Comparison of ENCODE assay signal across 8 mouse cellular contexts in the genomic region with DNA sequence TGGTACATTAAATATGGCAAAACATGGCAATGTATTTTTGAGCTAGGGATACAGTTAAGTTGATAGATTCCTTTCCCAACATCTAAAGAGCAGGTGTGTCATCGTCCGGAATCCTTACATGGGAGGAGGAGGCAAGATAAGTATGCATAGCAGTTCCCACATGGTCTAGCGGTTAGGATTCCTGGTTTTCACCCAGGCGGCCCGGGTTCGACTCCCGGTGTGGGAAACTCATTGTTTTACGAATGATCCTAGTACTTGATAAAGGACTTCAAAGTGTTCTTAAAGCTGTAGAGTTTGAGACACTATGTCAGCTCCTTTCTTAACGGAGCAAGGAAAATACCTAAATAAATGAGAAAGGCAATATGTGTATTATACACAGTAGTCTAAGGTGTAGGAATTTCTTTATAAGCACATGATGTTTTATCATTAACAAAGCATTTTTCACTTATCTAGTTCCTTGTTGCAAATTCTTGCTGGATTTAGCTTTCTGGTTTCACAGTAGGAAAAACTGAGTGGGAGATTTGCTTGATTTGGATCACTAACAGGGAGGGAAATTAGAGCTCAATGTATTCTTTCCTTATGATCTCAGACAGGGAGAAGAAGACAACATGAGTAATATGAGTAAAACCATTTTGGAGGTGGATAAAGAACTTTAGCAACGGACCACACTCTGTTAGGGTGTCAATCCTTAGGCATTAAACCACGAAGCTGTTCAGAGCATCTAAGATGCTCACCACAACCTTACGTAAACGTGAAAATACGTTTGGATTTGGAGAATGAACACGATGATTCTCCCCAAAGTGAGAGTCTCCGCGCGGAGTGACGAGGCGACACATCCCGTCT. TPM values are rescaled to one million over a fixed set of nuclear protein-coding genes. Genes with fewer than 3 reads are reported as not detected.
DNase-seq lines count a peak whose midpoint lies in the region; ATAC-seq lines count a peak whose summit lies in the region.

No protein-coding gene starts in this region.

- H3K36me3 ChIP-seq in embryonic facial prominence, embryonic 10.5 days (replicated peaks) = no peaks in the 10 kb centered on the region
- no peaks in the 10 kb centered on the region for H3K36me3 ChIP-seq in limb, embryonic 10.5 days
- H3K36me3 ChIP-seq in midbrain, embryonic 12.5 days = no peaks in the 10 kb centered on the region

- peak; percentile 27 to 40 for DNase-seq in urinary bladder, adult 18-20 months (ENCODE audit: low spot score in 2 of 2)
- DNase-seq in urinary bladder, postnatal 10 days (ENCODE audit: low spot score) = no peak
- DNase-seq in embryonic facial prominence, embryonic 10.5 days (ENCODE audit: low spot score) = peak; percentile 89
- DNase-seq in heart, adult 18-20 months = peak; percentile 79 to 90
- peak; percentile 75 for DNase-seq in kidney, adult 18-20 months
- DNase-seq in limb, embryonic 10.5 days (ENCODE audit: low spot score) = peak; percentile 89
- peak; percentile 52 to 66 for DNase-seq in spleen, postnatal 14 days (ENCODE audit: low spot score in 2 of 2)

- peak overlapping the region; percentile 77 for H3K4me2 ChIP-seq in midbrain, embryonic 12.5 days (replicated peaks)

- H3K27ac ChIP-seq in embryonic facial prominence, embryonic 10.5 days (replicated peaks) = peak overlapping the region; percentile 57
- H3K27ac ChIP-seq in limb, embryonic 10.5 days = peak overlapping the region; percentile 66
- no peak overlapping the region for H3K27ac ChIP-seq in midbrain, embryonic 12.5 days (replicated peaks)

- no peaks in the 10 kb centered on the region for H3K9me3 ChIP-seq in embryonic facial prominence, embryonic 10.5 days
- H3K9me3 ChIP-seq in limb, embryonic 10.5 days (replicated peaks) = no peaks in the 10 kb centered on the region
- no peaks in the 10 kb centered on the region for H3K9me3 ChIP-seq in midbrain, embryonic 12.5 days

- H3K4me3 ChIP-seq in embryonic facial prominence, embryonic 10.5 days = peak overlapping the region; percentile 69
- peak overlapping the region; percentile 67 for H3K4me3 ChIP-seq in limb, embryonic 10.5 days
- H3K4me3 ChIP-seq in midbrain, embryonic 12.5 days = peak overlapping the region; percentile 56

- H3K4me1 ChIP-seq in embryonic facial prominence, embryonic 10.5 days = peaks cover 29% of the 10 kb centered on the region
- peaks cover 30% of the 10 kb centered on the region for H3K4me1 ChIP-seq in limb, embryonic 10.5 days
- peaks cover 23% of the 10 kb centered on the region for H3K4me1 ChIP-seq in midbrain, embryonic 12.5 days

- WGBS in embryonic facial prominence, embryonic 10.5 days = under 1% methylated on average over 21 of the region's 21 CpGs
- WGBS in limb, embryonic 10.5 days = under 1% methylated on average over 21 of the region's 21 CpGs
- under 1% methylated on average over 21 of the region's 21 CpGs for WGBS in midbrain, embryonic 12.5 days

- peaks cover 29% of the 10 kb centered on the region for H3K27me3 ChIP-seq in embryonic facial prominence, embryonic 10.5 days (replicated peaks; ENCODE audit: low read depth, poor library complexity, severe bottlenecking)
- H3K27me3 ChIP-seq in limb, embryonic 10.5 days (ENCODE audit: low read depth, poor library complexity, severe bottlenecking) = 0 out of 2 replicates have a peak, but pooled peaks cover 9% of the 10 kb centered on the region
- peaks cover 33% of the 10 kb centered on the region for H3K27me3 ChIP-seq in midbrain, embryonic 12.5 days

- ATAC-seq in midbrain, embryonic 12.5 days (ENCODE audit: low FRiP score, low read depth) = peak; percentile 47

- peak overlapping the region; percentile 58 for H3K9ac ChIP-seq in midbrain, embryonic 12.5 days (replicated peaks)

RNA-seq across cellular contexts. Expression of a gene that starts 2.1 kb away (rescaled TPM):
- 0.12 and 0.16 TPM in 2 replicates for polyA plus RNA-seq in embryonic facial prominence, embryonic 10.5 days (2016; fragmentation: Nextera tagmentation; extraction: Ambion mirVana)
- not detected for total RNA-seq in heart, adult 18-20 months (2021)
- 0.08 and 0.10 TPM in 2 replicates for polyA plus RNA-seq in limb, embryonic 10.5 days (2016; fragmentation: Nextera tagmentation; extraction: Ambion mirVana)
- polyA plus RNA-seq in midbrain, embryonic 12.5 days (2016; fragmentation: Nextera tagmentation; extraction: Ambion mirVana) = not detected in 2 replicates

RNA-seq across cellular contexts. Expression of a gene that starts 25.1 kb away (rescaled TPM):
- polyA plus RNA-seq in embryonic facial prominence, embryonic 10.5 days (2016; fragmentation: Nextera tagmentation; extraction: Ambion mirVana) = 0.99 and 1.2 TPM in 2 replicates
- total RNA-seq in heart, adult 18-20 months (2021) = not detected
- 0.99 and 1.9 TPM in 2 replicates for polyA plus RNA-seq in limb, embryonic 10.5 days (2016; fragmentation: Nextera tagmentation; extraction: Ambion mirVana)
- 0.10 and 0.17 TPM in 2 replicates for polyA plus RNA-seq in midbrain, embryonic 12.5 days (2016; fragmentation: Nextera tagmentation; extraction: Ambion mirVana)

RNA-seq across cellular contexts. Expression of a gene that starts 39.9 kb away (rescaled TPM):
- polyA plus RNA-seq in embryonic facial prominence, embryonic 10.5 days (2016; fragmentation: Nextera tagmentation; extraction: Ambion mirVana) = 15.0 and 15.6 TPM in 2 replicates
- 1 to 10 TPM; 4.6 to 4.7 TPM for total RNA-seq in heart, adult 18-20 months (2021)
- 16.9 and 17.1 TPM in 2 replicates for polyA plus RNA-seq in limb, embryonic 10.5 days (2016; fragmentation: Nextera tagmentation; extraction: Ambion mirVana)
- polyA plus RNA-seq in midbrain, embryonic 12.5 days (2016; fragmentation: Nextera tagmentation; extraction: Ambion mirVana) = 10.1 and 12.3 TPM in 2 replicates
